Mouse (Mus musculus) lung, postnatal 4 days (tissue): ENCODE measurements around the gene Mrc1.
"Not testable (repeated sequence)": the region's sequence is repeated elsewhere in the genome, so short reads cannot be mapped to it uniquely, and the experiment has no call there.

Source experiments
- DNase-seq, 2 experiments: peaks; one replicate each; pipeline ENCODE4 v3.0.0; 2021

The Mrc1 gene

DNA sequence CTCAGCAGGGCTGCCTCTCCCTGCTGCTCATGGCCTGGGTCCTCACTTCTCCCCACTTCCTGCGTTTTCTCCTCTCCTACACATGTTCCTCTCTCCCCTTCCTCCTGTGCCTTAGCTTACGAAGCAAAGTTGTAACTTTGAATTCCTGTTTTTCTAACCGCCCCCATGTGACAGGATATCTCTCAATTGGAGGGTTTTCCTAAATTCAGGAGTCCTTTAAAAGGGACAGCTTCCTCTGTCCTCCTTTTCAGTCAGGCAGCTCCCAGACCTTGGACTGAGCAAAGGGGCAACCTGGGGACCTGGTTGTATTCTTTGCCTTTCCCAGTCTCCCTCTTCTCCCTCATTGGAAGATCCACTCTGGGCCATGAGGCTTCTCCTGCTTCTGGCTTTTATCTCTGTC lies at the start of gene Mrc1:
TSS of gene Mrc1 (plus strand) at position 244 of the 400 bp plus-strand sequence.
- no peak for DNase-seq

DNA sequence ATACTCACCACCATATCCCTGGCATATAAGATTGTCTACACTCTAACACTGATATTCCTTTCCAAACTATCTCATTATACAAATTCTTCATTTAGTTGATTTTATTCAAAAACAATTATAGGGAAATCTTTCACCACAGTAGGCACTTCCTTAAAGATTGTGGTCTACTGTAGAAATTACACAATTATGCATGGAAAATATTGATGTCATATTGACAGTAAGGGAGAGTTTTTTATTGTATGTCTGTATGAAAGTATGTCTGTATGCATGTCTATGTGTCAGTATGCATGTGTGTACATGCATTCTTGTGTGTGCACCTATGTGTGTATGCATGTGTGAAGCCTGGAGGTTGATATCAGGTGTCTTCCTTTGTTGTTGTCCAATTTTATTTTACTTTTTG lies 44.8 kb upstream of the Mrc1 start:
- no peak for DNase-seq

DNA sequence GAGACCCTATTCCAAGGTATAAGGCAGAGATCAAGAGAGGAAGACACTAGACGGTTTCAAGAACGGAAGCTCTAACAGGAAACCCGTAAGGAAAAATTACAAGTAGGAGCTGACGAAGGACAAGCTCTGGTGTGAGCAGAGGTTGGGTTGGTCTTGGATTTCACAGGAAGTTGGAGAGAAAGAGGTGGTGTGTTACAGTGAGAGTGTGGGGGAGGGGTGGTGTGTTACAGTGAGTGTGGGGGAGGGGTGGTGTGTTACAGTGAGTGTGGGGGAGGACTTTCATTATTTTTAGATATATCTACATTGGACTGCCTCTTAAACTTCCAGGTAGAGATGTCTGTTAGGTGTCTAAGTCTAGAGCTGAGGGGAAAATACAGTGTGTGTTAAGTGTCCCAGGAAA lies 38.5 kb upstream of the Mrc1 start:
- DNase-seq, result no peak

DNA sequence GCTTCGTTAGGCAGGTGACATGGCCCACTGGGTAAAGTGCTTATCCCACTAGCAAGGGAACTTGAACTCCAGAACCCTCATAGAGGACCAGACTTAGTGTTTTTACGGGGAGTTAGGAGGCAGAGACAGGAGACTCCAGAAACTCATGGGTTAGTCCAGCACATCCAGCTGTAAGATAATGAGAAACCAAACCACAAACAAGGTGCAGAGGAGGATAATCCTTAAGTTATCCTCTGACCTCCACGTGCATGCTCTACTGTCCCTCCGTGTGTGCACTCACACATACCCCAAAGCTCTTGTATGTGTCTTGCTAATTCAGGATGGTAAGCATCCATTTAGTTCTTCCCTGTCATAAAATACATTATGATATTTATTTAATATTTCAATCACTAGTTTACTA lies 37.6 kb upstream of the Mrc1 start:
- DNase-seq, result no peak

DNA sequence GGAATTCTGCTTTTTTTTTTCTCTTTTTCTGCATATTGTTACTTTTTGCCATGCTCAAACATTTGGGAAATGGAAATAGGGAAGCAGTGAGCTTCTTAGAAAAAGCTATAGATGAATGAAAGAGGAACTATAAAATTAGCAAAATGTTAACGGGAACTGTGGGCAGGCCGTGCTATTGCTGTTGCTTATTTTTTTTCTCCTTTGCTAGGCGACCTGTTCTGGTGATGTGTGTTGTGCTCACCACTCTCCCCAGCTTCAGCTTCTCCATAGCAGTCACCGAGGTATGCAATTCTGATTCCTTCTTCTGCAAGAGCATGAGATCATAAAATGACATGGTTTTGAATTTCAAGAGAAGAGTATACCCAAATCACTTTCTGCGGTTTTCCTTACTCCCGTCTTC lies 37.1 kb upstream of the Mrc1 start:
- DNase-seq, result peak in 1 of 2 experiments; percentile 14

DNA sequence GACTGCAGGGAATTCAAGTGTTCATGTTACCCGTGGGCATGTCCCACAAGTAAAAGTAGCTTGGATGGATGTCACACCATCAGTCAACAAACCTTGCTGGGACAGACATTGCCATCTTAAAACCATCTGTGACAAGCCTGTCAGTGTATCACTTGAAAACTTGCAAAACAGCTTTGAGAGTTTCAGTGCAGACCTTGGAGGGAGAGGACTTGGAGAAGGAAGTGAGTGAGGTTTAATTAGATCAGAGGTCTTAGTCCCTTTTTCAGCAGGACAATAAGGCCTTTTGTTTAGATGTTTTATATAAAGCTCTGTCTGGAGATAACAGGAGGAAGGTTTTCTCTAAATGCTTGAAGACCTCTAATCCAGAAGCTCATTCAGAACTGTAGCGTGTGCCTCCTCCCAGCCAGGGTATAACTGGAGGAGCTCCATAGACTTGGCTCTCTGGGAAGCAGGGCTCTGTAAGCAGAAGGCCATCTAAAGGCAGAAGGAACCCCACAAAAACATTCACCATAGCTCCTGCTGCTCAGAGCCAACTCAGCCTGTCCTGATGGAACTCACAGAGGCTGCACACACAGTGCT lies 30.8 kb upstream of the Mrc1 start:
- DNase-seq, result not testable (repeated sequence)

DNA sequence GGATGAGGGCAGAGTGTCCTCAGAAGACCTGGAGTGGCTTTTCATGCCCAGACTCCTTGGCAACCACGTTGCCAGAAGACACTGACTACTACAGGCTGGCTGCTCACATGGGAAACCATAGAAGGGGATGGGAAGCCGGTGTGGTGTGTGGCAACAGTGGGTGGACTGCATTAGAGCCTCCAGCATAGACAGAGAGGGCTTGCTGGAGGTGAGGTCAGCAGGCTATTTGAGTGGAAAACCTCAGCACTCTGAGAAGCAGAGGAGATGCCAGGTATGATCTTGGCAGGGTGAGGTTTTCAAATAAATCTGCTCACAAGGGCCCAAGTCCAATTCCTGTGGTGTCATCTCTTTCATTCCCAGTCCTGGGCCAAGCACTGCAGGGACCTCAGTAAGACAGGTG lies 29.6 kb upstream of the Mrc1 start:
- DNase-seq, result no peak

DNA sequence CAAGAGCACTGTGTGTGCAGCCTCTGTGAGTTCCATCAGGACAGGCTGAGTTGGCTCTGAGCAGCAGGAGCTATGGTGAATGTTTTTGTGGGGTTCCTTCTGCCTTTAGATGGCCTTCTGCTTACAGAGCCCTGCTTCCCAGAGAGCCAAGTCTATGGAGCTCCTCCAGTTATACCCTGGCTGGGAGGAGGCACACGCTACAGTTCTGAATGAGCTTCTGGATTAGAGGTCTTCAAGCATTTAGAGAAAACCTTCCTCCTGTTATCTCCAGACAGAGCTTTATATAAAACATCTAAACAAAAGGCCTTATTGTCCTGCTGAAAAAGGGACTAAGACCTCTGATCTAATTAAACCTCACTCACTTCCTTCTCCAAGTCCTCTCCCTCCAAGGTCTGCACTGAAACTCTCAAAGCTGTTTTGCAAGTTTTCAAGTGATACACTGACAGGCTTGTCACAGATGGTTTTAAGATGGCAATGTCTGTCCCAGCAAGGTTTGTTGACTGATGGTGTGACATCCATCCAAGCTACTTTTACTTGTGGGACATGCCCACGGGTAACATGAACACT lies 28.2 kb upstream of the Mrc1 start:
- DNase-seq, result not testable (repeated sequence)

DNA sequence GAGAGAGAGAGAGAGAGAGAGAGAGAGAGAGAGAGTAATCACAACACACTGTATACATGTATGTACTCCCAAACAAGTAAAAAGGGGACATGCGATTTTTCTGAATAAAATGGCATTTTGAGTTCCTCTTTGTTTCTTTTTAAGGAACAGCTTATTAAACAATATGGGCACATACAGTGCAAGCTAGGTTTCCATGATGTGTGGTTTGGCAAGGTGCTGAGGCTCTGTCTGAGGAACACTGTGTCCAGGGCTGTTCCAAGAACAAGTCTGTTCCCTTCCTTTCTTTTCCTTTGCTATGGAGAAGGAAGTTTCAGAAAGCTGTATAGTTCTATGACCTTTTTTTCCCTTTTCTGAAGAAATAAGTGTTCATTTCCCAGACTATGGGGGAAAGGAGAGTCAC lies 24.9 kb upstream of the Mrc1 start:
- DNase-seq, result no peak

DNA sequence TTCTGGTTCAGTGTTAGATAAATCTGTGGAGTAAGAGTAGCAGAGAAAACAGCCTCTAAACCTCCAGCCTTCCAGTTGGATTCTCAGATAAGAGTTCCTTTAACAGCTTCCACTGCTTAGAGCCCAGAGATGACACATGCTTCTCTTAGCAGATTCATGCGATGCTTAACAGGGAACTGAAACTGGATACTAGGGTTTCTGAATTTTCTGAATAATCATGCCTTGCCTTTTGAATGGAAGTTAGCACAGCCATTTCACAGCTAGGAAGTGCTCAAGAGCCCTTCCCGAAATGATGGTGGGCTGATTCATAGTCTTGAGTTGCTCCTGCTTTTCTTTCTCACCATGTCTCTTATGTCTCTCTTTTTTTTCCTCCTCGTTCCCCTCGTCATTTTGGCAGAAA lies 22.4 kb upstream of the Mrc1 start:
- no peak for DNase-seq

DNA sequence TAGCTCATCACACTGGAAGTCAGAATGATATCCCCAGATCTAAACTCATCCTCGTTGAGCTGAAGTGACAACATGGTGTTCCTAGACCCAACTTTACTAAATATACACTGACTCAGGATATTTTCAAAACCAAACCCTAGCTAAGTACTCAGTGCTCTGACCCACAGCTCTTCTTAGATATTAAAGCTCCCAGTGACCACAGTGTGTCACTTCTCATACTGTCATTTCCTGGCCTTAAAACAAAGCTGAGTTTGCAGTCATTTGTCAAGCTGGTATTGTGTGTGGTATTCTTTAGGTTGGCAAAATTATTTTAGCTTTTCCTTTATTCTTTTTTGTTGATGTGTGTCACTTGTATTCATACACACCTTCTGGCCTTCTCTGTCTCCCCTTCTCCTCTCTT lies 18.5 kb upstream of the Mrc1 start:
- DNase-seq, result no peak

DNA sequence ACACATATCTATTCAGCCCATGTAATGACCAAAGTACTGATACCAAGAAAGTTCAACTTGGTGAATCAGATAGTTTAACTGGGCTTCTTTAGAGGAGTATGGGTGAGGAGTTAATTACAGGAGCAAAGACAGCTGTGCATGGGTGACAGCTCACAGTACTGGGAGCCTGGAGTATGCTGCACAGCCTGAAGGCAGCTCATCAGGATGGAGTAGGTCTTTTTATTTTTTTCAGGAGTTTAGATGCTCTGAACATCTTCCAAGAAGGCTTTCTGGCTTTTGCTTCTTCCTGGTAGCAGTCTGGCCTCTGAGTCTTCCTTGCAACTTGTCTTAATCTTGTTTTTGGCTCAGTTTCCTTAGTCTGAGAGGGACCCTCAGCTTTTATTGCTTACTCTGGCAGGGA lies 17.6 kb upstream of the Mrc1 start:
- no peak for DNase-seq

DNA sequence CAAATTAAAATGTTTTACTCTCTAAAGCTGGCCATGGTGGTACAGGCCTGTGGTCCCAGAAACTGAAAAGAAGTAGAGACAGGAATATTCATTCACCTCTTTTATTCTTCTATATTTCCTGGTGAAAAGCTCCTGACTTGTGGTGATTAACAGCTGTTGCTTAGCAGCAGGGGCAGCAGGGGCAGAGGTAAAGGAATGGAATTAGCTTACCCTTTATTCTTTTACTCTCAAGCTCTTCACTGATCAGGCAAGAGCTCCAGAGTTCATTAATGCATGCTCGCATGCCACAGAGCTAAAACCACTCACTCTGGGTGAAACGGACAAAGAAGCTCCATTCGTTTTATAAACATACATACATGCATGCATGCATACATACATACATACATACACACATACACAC lies 14.4 kb upstream of the Mrc1 start:
- no peak for DNase-seq

DNA sequence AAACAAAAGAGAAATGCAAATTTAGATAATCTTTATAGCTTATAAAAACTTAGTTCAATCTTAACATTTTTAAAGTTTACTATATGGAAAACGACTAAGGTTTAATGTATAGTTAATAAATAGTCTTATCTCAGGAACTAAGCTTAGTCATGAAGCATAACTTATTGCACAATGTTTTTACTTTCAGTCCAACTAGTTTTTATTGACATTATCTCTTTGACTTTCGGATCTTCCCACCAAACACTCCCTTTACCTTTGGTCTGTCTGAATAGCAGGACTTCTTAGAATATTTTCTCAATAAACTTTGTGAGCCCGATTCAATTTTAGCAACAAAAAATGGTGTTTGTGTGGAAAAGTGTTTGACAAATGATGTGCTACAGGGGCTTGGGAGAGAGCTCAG lies 12.5 kb upstream of the Mrc1 start:
- no peak for DNase-seq

DNA sequence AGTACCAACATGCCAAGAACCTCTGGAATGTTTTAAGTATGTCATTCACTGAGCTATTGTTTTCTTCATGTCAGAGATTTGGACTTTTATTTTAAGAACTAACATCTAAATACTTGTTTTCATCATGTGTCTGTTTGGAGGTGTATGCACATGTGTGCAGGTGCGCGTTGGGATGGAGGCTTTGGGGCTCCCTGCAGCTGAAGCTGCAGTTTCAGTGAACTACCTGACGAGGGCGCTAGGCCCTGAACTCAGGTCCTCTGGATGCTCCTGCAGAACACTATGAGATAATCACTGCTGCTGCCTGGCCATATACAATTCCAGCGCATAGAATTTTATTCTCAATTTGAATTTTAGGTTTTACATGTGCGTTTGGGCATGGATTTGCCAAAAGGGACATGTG lies 11.1 kb upstream of the Mrc1 start:
- no peak for DNase-seq

DNA sequence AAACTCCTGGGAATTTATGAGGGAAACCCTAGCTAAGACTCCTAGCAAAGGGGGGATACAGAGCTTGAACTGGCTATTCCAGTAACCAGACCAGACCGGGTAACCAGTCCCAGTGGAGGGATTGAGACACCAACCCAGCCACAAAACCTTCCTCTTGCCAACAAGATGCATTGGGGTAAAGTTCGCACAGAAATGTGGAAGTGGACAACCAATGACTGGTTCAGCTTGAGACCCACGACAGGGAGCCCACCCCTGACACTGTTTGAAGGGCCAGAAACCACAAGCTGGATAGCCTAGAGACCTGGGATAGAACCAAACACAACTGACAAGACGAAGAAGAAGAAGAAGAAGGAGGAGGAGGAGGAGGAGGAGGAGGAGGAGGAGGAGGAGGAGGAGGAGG lies 4.8 kb upstream of the Mrc1 start:
- DNase-seq, result no peak

DNA sequence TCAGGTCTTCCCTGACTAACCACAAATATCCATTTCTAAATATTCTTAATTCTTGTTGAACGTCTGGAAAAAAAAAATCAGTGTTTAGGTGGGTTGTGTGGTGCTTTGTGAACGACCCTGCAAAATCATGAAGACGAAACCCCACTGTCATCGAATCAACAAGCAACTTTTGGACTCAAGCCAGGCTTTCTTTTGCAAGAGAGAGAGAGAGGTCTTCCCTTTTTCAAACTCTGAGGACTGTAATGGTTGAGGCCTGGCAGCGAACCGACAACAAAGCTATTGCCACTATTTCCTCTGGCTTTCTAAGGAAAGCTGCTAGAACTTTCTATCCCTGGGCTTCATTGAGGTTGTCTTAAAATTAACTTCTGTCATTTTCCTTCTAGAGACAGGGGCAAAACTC lies 697 bp upstream of the Mrc1 start:
- DNase-seq, result no peak

DNA sequence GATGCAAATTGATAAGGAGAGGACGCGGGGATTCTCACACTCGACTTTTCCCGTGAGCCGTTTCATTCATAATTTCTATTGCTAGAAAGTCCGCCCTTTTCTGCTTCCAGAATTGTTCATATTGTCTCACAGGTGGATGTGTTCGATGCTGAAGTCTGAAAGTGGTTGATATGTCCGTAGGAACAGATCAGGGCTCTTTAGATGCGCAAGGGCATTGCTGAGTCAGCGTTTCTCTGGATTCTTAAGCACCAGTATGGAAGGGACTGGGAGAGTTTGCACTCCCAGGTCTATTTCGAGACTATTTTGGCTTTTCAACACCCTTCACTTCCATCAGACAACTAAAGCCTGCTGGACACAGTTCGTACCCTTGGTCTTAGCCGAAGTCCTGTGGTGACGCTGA lies 787 bp downstream of the Mrc1 start:
- DNase-seq, result no peak

DNA sequence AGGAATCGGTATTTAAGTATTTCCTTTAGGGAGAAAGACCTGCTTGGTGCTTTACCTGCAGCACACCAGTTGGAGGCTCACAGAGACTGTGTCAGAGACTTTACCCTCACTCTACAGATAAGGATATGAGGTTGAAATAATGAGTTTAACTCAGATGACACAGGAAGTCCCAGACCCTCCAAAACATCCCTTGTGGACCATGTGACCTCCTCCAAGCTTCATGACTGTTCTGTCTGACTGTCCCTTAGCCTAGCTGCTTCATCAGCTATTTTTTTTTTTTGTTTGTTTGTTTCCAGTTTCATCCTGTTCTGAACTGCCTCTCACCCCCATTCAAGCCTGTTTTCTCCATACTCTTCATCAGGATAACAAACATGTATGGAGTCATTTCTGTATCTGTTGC lies 3.7 kb downstream of the Mrc1 start:
- DNase-seq, result no peak

DNA sequence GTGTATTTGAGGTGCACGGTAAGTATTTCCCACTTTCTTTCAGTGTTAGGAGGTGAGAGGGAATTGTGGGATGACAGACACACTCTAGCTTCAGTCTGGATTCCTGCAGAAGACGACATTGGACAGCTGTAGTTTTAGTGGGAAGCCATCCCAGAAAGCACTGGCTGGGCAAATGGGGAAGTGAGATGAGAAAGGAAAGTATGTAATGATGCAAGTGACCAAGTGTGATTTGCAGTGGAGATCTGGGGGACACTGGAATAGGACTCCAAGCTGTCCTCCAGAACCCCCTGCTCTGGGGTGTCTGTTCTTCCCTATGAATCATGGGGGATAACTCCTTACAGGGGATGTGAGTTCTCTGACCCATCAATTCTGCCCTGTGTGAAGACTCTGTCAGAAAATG lies 4.8 kb downstream of the Mrc1 start:
- DNase-seq, result no peak

DNA sequence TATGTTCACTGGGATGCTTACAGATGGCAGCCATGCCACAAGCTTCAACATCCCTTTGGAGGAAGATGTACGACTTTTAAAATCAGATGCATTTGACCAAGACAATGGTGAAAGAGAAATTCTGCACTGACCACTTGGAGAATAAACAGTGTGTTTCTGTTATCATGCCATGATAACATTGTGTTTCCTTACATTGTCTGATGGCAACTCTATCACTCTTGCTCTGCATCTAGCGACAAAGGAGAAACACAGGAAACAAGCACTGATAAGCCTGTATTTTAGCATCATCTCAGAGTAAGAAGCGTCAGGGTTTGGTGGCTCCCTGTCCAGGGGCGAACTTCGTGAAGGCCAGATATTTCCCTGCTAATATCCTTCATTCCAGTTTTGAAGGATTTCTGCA lies 6.1 kb downstream of the Mrc1 start:
- no peak for DNase-seq

DNA sequence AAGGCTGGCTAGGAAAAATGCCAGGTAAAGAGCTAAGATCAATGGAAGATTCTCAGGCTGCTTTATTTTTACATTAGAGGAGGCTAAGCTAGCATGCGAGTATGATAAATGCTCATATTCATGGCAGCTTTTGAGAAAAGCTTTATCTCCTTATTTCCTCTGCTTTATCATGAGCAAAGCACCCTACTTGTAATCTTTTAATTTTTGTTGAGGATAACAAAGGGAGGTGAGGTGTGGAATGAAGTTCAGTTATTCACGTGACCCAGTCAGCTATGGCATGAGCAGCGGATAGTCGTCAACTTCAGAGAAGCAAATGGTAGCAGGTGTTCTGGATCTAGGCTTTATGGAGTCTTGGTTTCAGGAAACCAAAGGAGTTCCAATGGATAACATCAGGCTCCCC lies 7.7 kb downstream of the Mrc1 start:
- no peak for DNase-seq

DNA sequence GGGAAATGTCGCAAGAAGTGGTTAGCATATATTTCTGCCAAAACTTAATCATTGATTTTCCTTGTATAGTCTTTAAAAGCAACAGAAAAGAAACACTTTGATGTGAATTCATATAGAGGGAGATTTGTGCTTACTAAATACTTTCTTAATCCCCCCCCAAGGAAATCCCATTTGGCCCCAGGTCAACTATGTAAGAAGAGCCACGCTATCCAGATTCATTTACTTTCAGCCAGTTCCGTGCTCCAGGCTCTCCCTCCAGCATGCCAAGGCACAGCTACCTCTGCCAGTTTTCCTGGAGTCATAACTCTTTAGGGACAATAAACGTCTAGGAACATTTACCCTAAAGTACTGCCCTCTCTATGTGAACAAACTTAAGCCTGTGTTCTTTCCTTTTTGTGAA lies 8.5 kb downstream of the Mrc1 start:
- DNase-seq, result peak in 1 of 2 experiments; percentile 27

DNA sequence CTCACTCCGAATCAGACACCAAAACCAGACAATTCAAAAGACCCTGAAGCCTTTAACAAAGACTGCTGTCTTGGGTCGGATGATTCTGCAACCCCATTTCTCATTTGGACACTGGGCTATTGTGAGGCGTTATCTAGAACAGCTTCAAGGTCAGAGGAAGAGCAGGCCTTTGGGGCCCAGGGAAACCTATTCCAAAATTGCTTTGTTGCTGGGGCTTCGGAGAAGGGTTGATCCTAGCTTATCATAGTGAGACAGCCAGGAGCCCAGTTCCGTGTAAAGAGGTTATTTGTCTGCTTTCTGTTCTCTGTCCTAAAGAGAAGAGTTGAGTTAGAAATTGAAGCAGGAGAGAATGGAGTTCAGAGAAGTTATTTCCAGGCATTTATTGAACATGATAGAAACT lies 10.0 kb downstream of the Mrc1 start:
- DNase-seq, result no peak

DNA sequence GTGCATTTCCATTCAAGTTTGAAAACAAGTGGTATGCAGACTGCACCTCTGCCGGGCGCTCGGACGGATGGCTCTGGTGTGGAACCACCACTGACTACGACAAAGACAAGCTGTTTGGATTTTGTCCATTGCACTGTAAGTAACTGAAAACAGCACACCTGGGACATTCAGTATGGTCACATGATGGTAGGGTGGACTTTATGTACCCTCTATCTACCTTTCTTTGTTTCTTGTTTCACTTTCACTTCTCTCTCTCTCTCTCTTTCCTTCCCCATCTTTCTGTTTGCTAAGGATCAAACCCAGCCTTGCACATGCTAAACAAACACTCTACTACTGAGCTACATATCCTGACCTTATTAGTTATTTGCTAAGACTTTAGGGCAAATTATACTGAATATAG lies 15.0 kb downstream of the Mrc1 start:
- DNase-seq, result no peak

DNA sequence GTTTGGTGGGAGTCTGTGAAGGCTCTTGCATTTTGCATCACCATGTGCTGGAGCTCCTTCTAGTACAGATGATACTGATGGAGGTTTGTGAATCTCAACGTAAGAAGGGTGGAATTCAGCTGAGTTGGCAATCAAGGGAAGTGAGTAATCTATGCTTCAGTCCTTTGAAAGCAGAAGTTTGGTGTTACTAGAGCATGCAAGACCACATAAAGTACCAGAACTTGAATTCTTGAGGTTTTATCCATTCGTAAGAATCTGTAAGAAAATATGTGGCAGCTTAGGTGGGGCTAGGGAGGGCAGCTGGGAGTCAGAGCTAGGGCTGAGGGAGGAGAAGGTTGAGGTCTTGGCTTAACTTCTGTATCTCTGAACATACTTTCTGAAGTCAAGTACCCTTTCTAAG lies 15.5 kb downstream of the Mrc1 start:
- no peak for DNase-seq
